Mouse (Mus musculus): ENCODE measurements around the gene Otub2. TPM values are rescaled to one million over a fixed set of nuclear protein-coding genes. Genes with fewer than 3 reads are reported as not detected.

Gene Otub2
- polyA plus RNA-seq, 1 experiment from 2014 or later = 6.1 TPM

- no peaks in the 10 kb centered on the region for H3K36me3 ChIP-seq (ENCODE audit: control insufficient read depth, insufficient read depth, low read length)
- no peak overlapping the region for H3K9ac ChIP-seq (ENCODE audit: low read depth, low read length)
- no peaks in the 10 kb centered on the region for H3K9me3 ChIP-seq (ENCODE audit: control insufficient read depth, low read length)
- H3K4me1 ChIP-seq (ENCODE audit: control insufficient read depth, insufficient read depth, low read length) = 0 out of 2 replicates have a peak, but pooled peaks cover 4% of the 10 kb centered on the region
- H3K4me3 ChIP-seq (ENCODE audit: low read length) = no peak overlapping the region
- 24% methylated on average over 18 of the region's 18 CpGs for WGBS
- H3K27me3 ChIP-seq (ENCODE audit: control insufficient read depth, insufficient read depth, low read length) = no peaks in the 10 kb centered on the region; the same call in 1 of the 2 replicates
- no peak overlapping the region for H3K4me2 ChIP-seq (replicated peaks; ENCODE audit: low read depth, low read length)
- H3K27ac ChIP-seq (ENCODE audit: low read depth, low read length) = no peak overlapping the region
- ATAC-seq (ENCODE audit: low FRiP score, low TSS enrichment) = peak; percentile 67
Measured at GRCm38 (mm10) chr12:103367620-103368325, 20.7 kb upstream of the Otub2 start.

- Histone ChIP-seq H3K27ac (ENCODE audit: low read depth, low read length) (no peak overlapping the region), H3K9me3 (ENCODE audit: control insufficient read depth, low read length) (no peaks in the 10 kb centered on the region), H3K4me1 (ENCODE audit: control insufficient read depth, insufficient read depth, low read length) (0 out of 2 replicates have a peak, but pooled peaks cover 4% of the 10 kb centered on the region), H3K4me3 (ENCODE audit: low read length) (no peak overlapping the region), H3K4me2 (replicated peaks; ENCODE audit: low read depth, low read length) (no peak overlapping the region), H3K36me3 (ENCODE audit: control insufficient read depth, insufficient read depth, low read length) (no peaks in the 10 kb centered on the region), H3K27me3 (ENCODE audit: control insufficient read depth, insufficient read depth, low read length) (no peaks in the 10 kb centered on the region; the same call in 1 of the 2 replicates), H3K9ac (ENCODE audit: low read depth, low read length) (no peak overlapping the region)
- 80% methylated on average over 7 of the region's 7 CpGs for WGBS
- ATAC-seq (ENCODE audit: low FRiP score, low TSS enrichment) = no peak; the same call in 1 of the 2 replicates
Measured at GRCm38 (mm10) chr12:103368326-103368669, 20.2 kb upstream of the Otub2 start.

- Histone ChIP-seq H3K36me3 (ENCODE audit: control insufficient read depth, insufficient read depth, low read length) (no peaks in the 10 kb centered on the region), H3K4me3 (ENCODE audit: low read length) (no peak overlapping the region), H3K4me2 (replicated peaks; ENCODE audit: low read depth, low read length) (no peak overlapping the region), H3K9ac (ENCODE audit: low read depth, low read length) (no peak overlapping the region), H3K9me3 (ENCODE audit: control insufficient read depth, low read length) (no peaks in the 10 kb centered on the region), H3K27ac (ENCODE audit: low read depth, low read length) (no peak overlapping the region), H3K27me3 (ENCODE audit: control insufficient read depth, insufficient read depth, low read length) (no peaks in the 10 kb centered on the region; the same call in 1 of the 2 replicates), H3K4me1 (ENCODE audit: control insufficient read depth, insufficient read depth, low read length) (0 out of 2 replicates have a peak, but pooled peaks cover 4% of the 10 kb centered on the region)
- ATAC-seq (ENCODE audit: low FRiP score, low TSS enrichment) = no peak
- WGBS = 49% methylated on average over 2 of the region's 2 CpGs
Measured at GRCm38 (mm10) chr12:103368777-103369176, 19.7 kb upstream of the Otub2 start.

- no peak for ATAC-seq (ENCODE audit: low FRiP score, low TSS enrichment)
- H3K27ac ChIP-seq (ENCODE audit: low read depth, low read length) = no peak overlapping the region
- no peaks in the 10 kb centered on the region for H3K9me3 ChIP-seq (ENCODE audit: control insufficient read depth, low read length)
- 0 out of 2 replicates have a peak, but pooled peaks cover 4% of the 10 kb centered on the region for H3K4me1 ChIP-seq (ENCODE audit: control insufficient read depth, insufficient read depth, low read length)
- H3K4me2 ChIP-seq (replicated peaks; ENCODE audit: low read depth, low read length) = no peak overlapping the region
- no peak overlapping the region for H3K9ac ChIP-seq (ENCODE audit: low read depth, low read length)
- H3K36me3 ChIP-seq (ENCODE audit: control insufficient read depth, insufficient read depth, low read length) = no peaks in the 10 kb centered on the region
- no peak overlapping the region for H3K4me3 ChIP-seq (ENCODE audit: low read length)
- no peaks in the 10 kb centered on the region; the same call in 1 of the 2 replicates for H3K27me3 ChIP-seq (ENCODE audit: control insufficient read depth, insufficient read depth, low read length)
- WGBS = 81% methylated on average over 4 of the region's 4 CpGs
Measured at GRCm38 (mm10) chr12:103370861-103371260, 17.6 kb upstream of the Otub2 start.

GRCm38 (mm10) chr12:103371711-103372110, 16.8 kb upstream of the Otub2 start:
- no peaks in the 10 kb centered on the region for H3K36me3 ChIP-seq (ENCODE audit: control insufficient read depth, insufficient read depth, low read length)
- no peak overlapping the region for H3K4me2 ChIP-seq (replicated peaks; ENCODE audit: low read depth, low read length)
- WGBS = 32% methylated on average over 6 of the region's 6 CpGs
- ATAC-seq (ENCODE audit: low FRiP score, low TSS enrichment) = no peak
- H3K9ac ChIP-seq (ENCODE audit: low read depth, low read length) = no peak overlapping the region
- 0 out of 2 replicates have a peak, but pooled peaks cover 4% of the 10 kb centered on the region for H3K4me1 ChIP-seq (ENCODE audit: control insufficient read depth, insufficient read depth, low read length)
- H3K9me3 ChIP-seq (ENCODE audit: control insufficient read depth, low read length) = no peaks in the 10 kb centered on the region
- no peak overlapping the region for H3K27ac ChIP-seq (ENCODE audit: low read depth, low read length)
- H3K27me3 ChIP-seq (ENCODE audit: control insufficient read depth, insufficient read depth, low read length) = no peaks in the 10 kb centered on the region; the same call in 1 of the 2 replicates
- H3K4me3 ChIP-seq (ENCODE audit: low read length) = no peak overlapping the region

GRCm38 (mm10) chr12:103373530-103374236, 14.8 kb upstream of the Otub2 start:
- WGBS = 72% methylated on average over 8 of the region's 8 CpGs
- no peak for ATAC-seq (ENCODE audit: low FRiP score, low TSS enrichment)
- no peak overlapping the region for H3K27ac ChIP-seq (ENCODE audit: low read depth, low read length)
- H3K9ac ChIP-seq (ENCODE audit: low read depth, low read length) = no peak overlapping the region
- H3K36me3 ChIP-seq (ENCODE audit: control insufficient read depth, insufficient read depth, low read length) = no peaks in the 10 kb centered on the region
- no peaks in the 10 kb centered on the region for H3K27me3 ChIP-seq (ENCODE audit: control insufficient read depth, insufficient read depth, low read length)
- H3K4me2 ChIP-seq (replicated peaks; ENCODE audit: low read depth, low read length) = no peak overlapping the region
- no peaks in the 10 kb centered on the region for H3K4me1 ChIP-seq (ENCODE audit: control insufficient read depth, insufficient read depth, low read length)
- no peaks in the 10 kb centered on the region for H3K9me3 ChIP-seq (ENCODE audit: control insufficient read depth, low read length)
- H3K4me3 ChIP-seq (ENCODE audit: low read length) = no peak overlapping the region

DNA sequence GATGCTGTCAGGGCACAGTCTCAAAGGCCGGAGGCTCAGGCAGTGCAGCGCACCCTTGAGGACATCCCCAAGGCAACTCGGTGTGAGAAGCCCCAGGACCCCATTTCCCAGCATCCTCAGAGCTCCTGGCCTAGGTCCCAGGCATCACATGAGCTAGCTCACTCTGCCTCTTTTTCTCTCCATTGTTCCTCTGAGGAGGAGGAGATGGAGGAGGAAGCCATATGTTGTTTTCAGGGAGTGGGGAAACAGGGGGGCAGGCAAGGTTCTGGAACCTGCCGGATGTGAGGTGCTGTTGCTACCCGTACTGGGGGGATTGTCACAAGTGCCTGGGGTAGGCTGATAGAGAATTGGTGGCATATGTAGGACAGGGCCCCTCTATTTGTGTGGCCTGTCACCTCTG, 12.4 kb upstream of the Otub2 start:
- no peak for ATAC-seq (ENCODE audit: low FRiP score, low TSS enrichment)
- Histone ChIP-seq H3K4me1 (ENCODE audit: control insufficient read depth, insufficient read depth, low read length) (no peaks in the 10 kb centered on the region), H3K4me2 (replicated peaks; ENCODE audit: low read depth, low read length) (no peak overlapping the region), H3K27me3 (ENCODE audit: control insufficient read depth, insufficient read depth, low read length) (no peaks in the 10 kb centered on the region), H3K36me3 (ENCODE audit: control insufficient read depth, insufficient read depth, low read length) (no peaks in the 10 kb centered on the region), H3K27ac (ENCODE audit: low read depth, low read length) (no peak overlapping the region), H3K9ac (ENCODE audit: low read depth, low read length) (no peak overlapping the region), H3K4me3 (ENCODE audit: low read length) (no peak overlapping the region), H3K9me3 (ENCODE audit: control insufficient read depth, low read length) (no peaks in the 10 kb centered on the region)
- WGBS = 71% methylated on average over 5 of the region's 5 CpGs

GRCm38 (mm10) chr12:103376774-103377173, 11.7 kb upstream of the Otub2 start:
- H3K9me3 ChIP-seq (ENCODE audit: control insufficient read depth, low read length) = no peaks in the 10 kb centered on the region
- no peaks in the 10 kb centered on the region for H3K4me1 ChIP-seq (ENCODE audit: control insufficient read depth, insufficient read depth, low read length)
- no peak overlapping the region for H3K9ac ChIP-seq (ENCODE audit: low read depth, low read length)
- WGBS = 72% methylated on average over 4 of the region's 4 CpGs
- no peak overlapping the region for H3K4me3 ChIP-seq (ENCODE audit: low read length)
- no peak overlapping the region for H3K27ac ChIP-seq (ENCODE audit: low read depth, low read length)
- H3K4me2 ChIP-seq (replicated peaks; ENCODE audit: low read depth, low read length) = no peak overlapping the region
- no peaks in the 10 kb centered on the region for H3K36me3 ChIP-seq (ENCODE audit: control insufficient read depth, insufficient read depth, low read length)
- no peaks in the 10 kb centered on the region for H3K27me3 ChIP-seq (ENCODE audit: control insufficient read depth, insufficient read depth, low read length)
- ATAC-seq (ENCODE audit: low FRiP score, low TSS enrichment) = no peak

GRCm38 (mm10) chr12:103380226-103380625, 8.3 kb upstream of the Otub2 start:
- ATAC-seq (ENCODE audit: low FRiP score, low TSS enrichment) = no peak
- H3K36me3 ChIP-seq (ENCODE audit: control insufficient read depth, insufficient read depth, low read length) = no peaks in the 10 kb centered on the region
- 89% methylated on average over 4 of the region's 4 CpGs for WGBS
- no peak overlapping the region for H3K27ac ChIP-seq (ENCODE audit: low read depth, low read length)
- no peak overlapping the region for H3K4me2 ChIP-seq (replicated peaks; ENCODE audit: low read depth, low read length)
- H3K4me3 ChIP-seq (ENCODE audit: low read length) = no peak overlapping the region
- no peaks in the 10 kb centered on the region for H3K27me3 ChIP-seq (ENCODE audit: control insufficient read depth, insufficient read depth, low read length)
- H3K9me3 ChIP-seq (ENCODE audit: control insufficient read depth, low read length) = no peaks in the 10 kb centered on the region
- H3K9ac ChIP-seq (ENCODE audit: low read depth, low read length) = no peak overlapping the region
- no peaks in the 10 kb centered on the region for H3K4me1 ChIP-seq (ENCODE audit: control insufficient read depth, insufficient read depth, low read length)
